Mouse (Mus musculus) stomach, embryonic 15.5 days (tissue): Measurements from ENCODE around the gene Slc22a23. TPM values are rescaled to one million over a fixed set of nuclear protein-coding genes. Genes with fewer than 3 reads are reported as not detected.

Source experiments
- ATAC-seq: fragments of 200-750 bp; cut with Nextera tagmentation; 2 replicates; pipeline ENCODE4 v1.8.0; 2017; ENCODE audit warnings: low read depth, moderate number of reproducible peaks, moderate TSS enrichment; ENCODE audit not compliant: insufficient read depth, low FRiP score
- H3K27ac ChIP-seq: fragments of 300-500 bp; sonication (generic); 2 replicates; pipeline ENCODE4 v1.5.1; 2015; ENCODE audit warnings: mild to moderate bottlenecking, inconsistent platforms
- H3K27me3 ChIP-seq: fragments of 300-500 bp; sonication (generic); replicated peaks from 2 replicates; pipeline ENCODE4 v1.6.1; 2015; ENCODE audit warnings: inconsistent platforms
- H3K36me3 ChIP-seq: fragments of 300-500 bp; sonication (generic); 2 replicates; pipeline ENCODE4 v1.6.1; 2015; ENCODE audit warnings: inconsistent platforms
- H3K4me1 ChIP-seq: fragments of 300-500 bp; sonication (generic); 2 replicates; pipeline ENCODE4 v1.6.1; 2015; ENCODE audit warnings: inconsistent platforms
- H3K4me2 ChIP-seq: fragments of 300-500 bp; sonication (generic); 2 replicates; pipeline ENCODE4 v1.6.1; 2015; ENCODE audit warnings: mild to moderate bottlenecking, inconsistent platforms
- H3K4me3 ChIP-seq: fragments of 300-500 bp; sonication (generic); replicated peaks from 2 replicates; pipeline ENCODE4 v1.5.1; 2015; ENCODE audit warnings: inconsistent platforms
- H3K9ac ChIP-seq: fragments of 300-500 bp; sonication (generic); 2 replicates; pipeline ENCODE4 v1.6.1; 2015; ENCODE audit warnings: inconsistent platforms
- H3K9me3 ChIP-seq: fragments of 300-500 bp; sonication (generic); 2 replicates; pipeline ENCODE4 v1.6.1; 2016; ENCODE audit warnings: inconsistent platforms
- WGBS: fragments of 180-500 bp; shearing (Covaris S2); methylation state at CpG from one replicate; pipeline ENCODE4 v1.1.7; 2015; 5-methylcytosine and 5-hydroxymethylcytosine counted together
- polyA plus RNA-seq: library from polyadenylated mRNA; unstranded; fragments of >200 nt; fragmentation: Nextera tagmentation; extraction: Ambion mirVana; gene quantifications from 2 replicates; pipeline ENCODE4 v1.2.1, GENCODE M21; 2015

The Slc22a23 gene
- polyA plus RNA-seq, 1 experiment from 2014 or later, result 3.9 TPM

DNA sequence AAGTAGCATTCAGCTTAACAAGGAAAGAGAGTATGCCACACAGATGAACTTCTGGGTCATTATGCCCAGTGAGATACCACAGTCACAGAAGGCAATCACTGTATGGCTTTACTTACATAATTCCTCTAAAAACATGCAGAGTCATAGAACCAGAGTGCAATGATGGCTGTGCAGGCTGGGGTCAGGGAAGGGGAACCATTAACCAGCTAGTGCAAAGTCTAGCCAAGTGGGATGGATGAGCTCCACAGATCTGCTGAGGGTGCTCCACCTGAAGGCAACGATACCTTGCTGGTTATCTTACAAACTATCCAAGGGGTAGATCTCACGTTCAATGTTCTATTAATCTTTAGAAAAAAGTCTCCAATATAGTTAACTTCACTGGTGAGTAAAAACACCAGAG lies 88.3 kb downstream of the Slc22a23 start:
- no peak overlapping the region for H3K27ac ChIP-seq
- no peak overlapping the region for H3K9ac ChIP-seq
- no peaks in the 10 kb centered on the region for H3K9me3 ChIP-seq
- H3K4me1 ChIP-seq, result peaks cover 7% of the 10 kb centered on the region; the same call in 1 of the 2 replicates
- H3K4me3 ChIP-seq, result no peak overlapping the region
- H3K27me3 ChIP-seq, result no peaks in the 10 kb centered on the region
- ATAC-seq, result no peak
- H3K4me2 ChIP-seq, result no peak overlapping the region
- no peaks in the 10 kb centered on the region for H3K36me3 ChIP-seq
- 84% methylated on average over 2 of the region's 2 CpGs for WGBS

DNA sequence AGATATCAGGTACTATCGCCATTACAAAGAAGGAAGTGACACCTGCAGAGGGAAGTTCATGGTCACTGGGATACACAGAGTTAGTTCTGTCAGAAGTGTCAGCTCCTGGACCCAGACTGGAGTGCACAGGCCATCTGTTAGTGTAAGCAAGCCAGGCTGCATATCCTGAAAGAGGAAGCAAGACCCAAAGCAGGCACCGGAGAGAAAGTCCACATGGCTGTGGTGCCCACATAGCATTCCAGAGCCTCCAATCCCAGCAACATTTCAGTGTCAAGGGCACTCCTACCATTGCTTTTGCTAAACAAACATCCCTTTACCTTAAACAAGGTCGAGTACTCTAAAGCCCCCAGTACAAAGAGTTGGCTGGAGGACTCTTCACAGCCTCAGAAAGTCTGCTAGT lies 89.7 kb downstream of the Slc22a23 start:
- no peaks in the 10 kb centered on the region for H3K27me3 ChIP-seq
- no peaks in the 10 kb centered on the region for H3K9me3 ChIP-seq
- H3K4me1 ChIP-seq, result peaks cover 7% of the 10 kb centered on the region; the same call in 1 of the 2 replicates
- H3K36me3 ChIP-seq, result no peaks in the 10 kb centered on the region
- WGBS, result 51% methylated on average over 3 of the region's 3 CpGs
- ATAC-seq, result no peak
- no peak overlapping the region for H3K4me2 ChIP-seq
- H3K9ac ChIP-seq, result no peak overlapping the region
- no peak overlapping the region for H3K4me3 ChIP-seq
- no peak overlapping the region for H3K27ac ChIP-seq

DNA sequence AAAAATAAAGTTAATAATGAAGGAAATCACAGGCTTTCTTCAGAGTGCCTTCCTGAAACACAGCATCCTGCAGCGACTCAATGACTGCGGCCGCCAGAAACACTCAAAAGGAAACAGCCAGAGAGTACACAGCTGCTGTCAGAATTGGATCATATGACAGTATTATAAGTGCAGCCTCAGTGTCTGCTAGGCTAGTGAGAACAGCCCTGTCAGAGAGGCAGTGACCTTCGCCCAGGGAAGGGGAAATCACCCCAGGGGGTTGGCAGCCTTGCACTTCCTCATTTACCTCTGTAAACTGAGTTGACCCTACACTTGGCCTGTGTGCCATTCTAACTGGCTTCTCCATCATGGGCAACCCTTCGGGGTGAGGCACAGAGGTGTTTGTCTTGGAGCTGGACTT lies 90.3 kb downstream of the Slc22a23 start:
- Histone ChIP-seq H3K4me1 (peaks cover 7% of the 10 kb centered on the region; the same call in 1 of the 2 replicates), H3K4me2 (no peak overlapping the region), H3K27me3 (no peaks in the 10 kb centered on the region), H3K9ac (no peak overlapping the region), H3K4me3 (no peak overlapping the region), H3K27ac (0 out of 2 replicates have a peak overlapping the region, but pooled peaks have one; percentile 1), H3K36me3 (no peaks in the 10 kb centered on the region), H3K9me3 (no peaks in the 10 kb centered on the region)
- ATAC-seq, result peak; percentile 51; the same call in 1 of the 2 replicates
- WGBS, result 48% methylated on average over 5 of the region's 5 CpGs

- 77% methylated on average over 3 of the region's 3 CpGs for whole genome bisulfite sequencing
- Histone ChIP-seq H3K9ac (no peak overlapping the region), H3K4me3 (no peak overlapping the region), H3K4me2 (no peak overlapping the region), H3K36me3 (no peaks in the 10 kb centered on the region), H3K4me1 (peaks cover 15% of the 10 kb centered on the region), H3K9me3 (no peaks in the 10 kb centered on the region), H3K27ac (no peak overlapping the region), H3K27me3 (no peaks in the 10 kb centered on the region)
- no peak for ATAC-seq
Observed at GRCm38 (mm10) chr13:34253736-34254135, 91.2 kb downstream of the Slc22a23 start.

GRCm38 (mm10) chr13:34248941-34249920 lies 95.8 kb downstream of the Slc22a23 start:
- Histone ChIP-seq H3K4me3 (no peak overlapping the region), H3K9me3 (no peaks in the 10 kb centered on the region), H3K4me2 (0 out of 2 replicates have a peak overlapping the region, but pooled peaks have one; percentile 3), H3K27me3 (no peaks in the 10 kb centered on the region), H3K9ac (no peak overlapping the region), H3K27ac (peak overlapping the region; percentile 55; the same call in 1 of the 2 replicates), H3K36me3 (no peaks in the 10 kb centered on the region), H3K4me1 (peaks cover 17% of the 10 kb centered on the region)
- 59% methylated on average over 15 of the region's 15 CpGs for WGBS
- no peak for ATAC-seq

- Histone ChIP-seq H3K4me3 (no peak overlapping the region), H3K27ac (no peak overlapping the region), H3K36me3 (no peaks in the 10 kb centered on the region), H3K4me1 (peaks cover 14% of the 10 kb centered on the region), H3K27me3 (no peaks in the 10 kb centered on the region), H3K4me2 (no peak overlapping the region), H3K9me3 (no peaks in the 10 kb centered on the region), H3K9ac (no peak overlapping the region)
- WGBS, result 52% methylated on average over 6 of the region's 6 CpGs
- no peak for ATAC-seq
Observed at GRCm38 (mm10) chr13:34248107-34248506, 96.9 kb downstream of the Slc22a23 start.

- Histone ChIP-seq H3K9ac (no peak overlapping the region), H3K9me3 (no peaks in the 10 kb centered on the region), H3K27ac (no peak overlapping the region), H3K4me3 (no peak overlapping the region), H3K4me1 (peaks cover 14% of the 10 kb centered on the region), H3K4me2 (no peak overlapping the region), H3K36me3 (no peaks in the 10 kb centered on the region), H3K27me3 (no peaks in the 10 kb centered on the region)
- ATAC-seq, result peak; percentile 47; the same call in 1 of the 2 replicates
- 47% methylated on average over 3 of the region's 3 CpGs for WGBS
Observed at GRCm38 (mm10) chr13:34246821-34247220, 98.2 kb downstream of the Slc22a23 start.

DNA sequence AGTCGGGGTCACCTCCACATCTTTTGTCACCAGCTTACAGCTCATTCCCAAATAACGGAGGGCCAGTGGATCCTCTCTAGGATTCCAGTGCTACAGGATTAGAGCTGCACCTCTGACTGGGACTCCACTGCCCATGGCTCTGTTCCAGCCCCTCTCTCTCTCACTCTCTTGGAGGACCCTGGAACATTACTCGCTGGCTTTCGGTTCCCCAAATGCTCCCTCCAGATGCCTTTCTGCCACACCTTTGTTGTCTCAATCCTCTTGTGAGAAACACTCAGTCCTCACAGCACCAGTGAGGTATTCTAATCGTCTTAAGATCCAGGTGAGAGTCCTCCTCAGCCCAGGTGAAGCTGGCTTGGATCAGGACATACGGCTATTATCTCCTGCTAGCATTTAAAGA lies 99.8 kb downstream of the Slc22a23 start:
- H3K27me3 ChIP-seq, result no peaks in the 10 kb centered on the region
- WGBS, result 75% methylated on average over 6 of the region's 6 CpGs

DNA sequence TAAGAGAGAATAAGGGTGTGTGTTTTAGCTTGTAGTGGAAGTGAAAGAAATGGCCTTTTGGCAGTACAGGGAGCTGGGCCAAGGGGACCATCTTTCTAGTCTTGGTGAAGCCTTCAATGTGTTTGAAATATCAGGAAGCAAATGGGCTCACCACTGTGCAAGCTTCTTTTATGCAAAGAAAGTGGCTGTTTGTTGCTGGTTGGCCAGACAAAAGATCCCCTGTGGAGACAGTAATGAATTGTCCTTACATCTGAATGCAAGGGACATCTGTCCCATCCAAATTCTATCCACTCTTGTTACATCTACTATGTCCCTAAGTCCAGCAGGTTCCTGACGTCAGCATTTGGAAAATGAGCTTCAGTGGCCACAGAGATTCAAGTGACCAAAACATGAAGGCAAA lies 100.8 kb downstream of the Slc22a23 start:
- H3K36me3 ChIP-seq, result no peaks in the 10 kb centered on the region
- no peak overlapping the region for H3K4me3 ChIP-seq
- 67% methylated on average over 1 of the region's 1 CpGs for WGBS
- H3K27ac ChIP-seq, result no peak overlapping the region
- no peaks in the 10 kb centered on the region for H3K9me3 ChIP-seq
- H3K9ac ChIP-seq, result no peak overlapping the region
- no peaks in the 10 kb centered on the region for H3K27me3 ChIP-seq
- H3K4me2 ChIP-seq, result no peak overlapping the region
- peaks cover 12% of the 10 kb centered on the region for H3K4me1 ChIP-seq
- ATAC-seq, result no peak

More for the DNA sequence above, 99.8 kb downstream of the Slc22a23 start:
- Histone ChIP-seq H3K4me1 (peaks cover 14% of the 10 kb centered on the region), H3K9me3 (no peaks in the 10 kb centered on the region), H3K9ac (no peak overlapping the region), H3K4me2 (no peak overlapping the region), H3K4me3 (no peak overlapping the region), H3K27ac (no peak overlapping the region), H3K36me3 (no peaks in the 10 kb centered on the region)
- ATAC-seq, result no peak

DNA sequence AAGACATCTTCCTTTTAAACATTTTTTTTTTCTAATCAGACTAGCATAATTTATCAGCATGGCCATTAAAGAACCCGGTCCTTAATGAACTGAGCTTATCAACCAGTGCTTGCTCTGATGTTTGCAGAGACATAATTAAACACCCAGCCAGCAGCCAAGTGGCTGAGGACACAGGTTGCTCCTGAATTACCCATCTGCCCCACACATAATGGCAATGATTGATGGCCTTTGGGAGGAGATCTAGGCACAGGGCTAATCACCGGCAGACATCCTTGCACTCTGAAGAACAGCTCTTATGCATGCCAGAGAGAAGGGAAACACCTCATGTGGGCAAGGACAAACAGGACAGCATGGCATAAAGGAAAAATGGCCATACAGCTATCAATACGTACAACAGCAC lies 102.8 kb downstream of the Slc22a23 start:
- Histone ChIP-seq H3K36me3 (no peaks in the 10 kb centered on the region), H3K4me2 (no peak overlapping the region), H3K4me3 (no peak overlapping the region), H3K9me3 (no peaks in the 10 kb centered on the region), H3K4me1 (peaks cover 4% of the 10 kb centered on the region; the same call in 1 of the 2 replicates), H3K27me3 (no peaks in the 10 kb centered on the region), H3K27ac (no peak overlapping the region), H3K9ac (no peak overlapping the region)
- WGBS, result 36% methylated on average over 3 of the region's 3 CpGs
- no peak for ATAC-seq

DNA sequence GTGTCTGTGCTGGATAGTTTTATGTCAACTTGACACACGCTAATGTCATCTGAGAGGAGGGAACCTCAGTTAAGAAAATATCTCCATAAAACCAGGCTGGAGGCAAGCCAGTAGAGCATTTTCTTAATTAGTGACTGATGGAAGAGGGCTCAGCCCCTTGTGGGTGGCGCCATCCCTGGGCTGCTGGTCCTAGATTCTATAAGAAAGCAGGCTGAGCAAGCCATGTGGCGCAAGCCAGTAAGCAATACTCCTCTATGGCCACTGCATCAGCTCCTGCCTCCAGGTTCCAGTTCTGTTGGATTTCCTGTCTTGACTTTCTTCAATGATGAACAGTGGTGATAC lies 104.9 kb downstream of the Slc22a23 start:
- WGBS, result 80% methylated on average over 3 of the region's 3 CpGs
- no peak overlapping the region for H3K4me2 ChIP-seq

More for the DNA sequence above, 104.9 kb downstream of the Slc22a23 start:
- peaks cover 4% of the 10 kb centered on the region; the same call in 1 of the 2 replicates for H3K4me1 ChIP-seq
- no peak overlapping the region for H3K4me3 ChIP-seq
- no peaks in the 10 kb centered on the region for H3K27me3 ChIP-seq
- ATAC-seq, result no peak
- no peaks in the 10 kb centered on the region for H3K9me3 ChIP-seq
- H3K27ac ChIP-seq, result 0 out of 2 replicates have a peak overlapping the region, but pooled peaks have one; percentile 31
- H3K9ac ChIP-seq, result no peak overlapping the region
- no peaks in the 10 kb centered on the region for H3K36me3 ChIP-seq
